Mouse (Mus musculus) stomach, embryonic 14.5 days (tissue): ENCODE measurements around the gene Wdr11. TPM values are rescaled to one million over a fixed set of nuclear protein-coding genes. Genes with fewer than 3 reads are reported as not detected.

ENCODE experiments used
- ATAC-seq: fragments of 200-750 bp; cut with Nextera tagmentation; 2 replicates; pipeline ENCODE4 v1.8.0; 2017; ENCODE audit warnings: low read depth, moderate TSS enrichment; ENCODE audit not compliant: insufficient number of reproducible peaks, insufficient read depth, low FRiP score
- H3K27ac ChIP-seq: fragments of 300-500 bp; sonication (generic); 2 replicates; pipeline ENCODE4 v1.5.1; 2014; ENCODE audit warnings: mild to moderate bottlenecking, low read length, moderate library complexity, mixed read lengths
- H3K27me3 ChIP-seq: fragments of 300-500 bp; sonication (generic); 2 replicates; pipeline ENCODE4 v1.6.1; 2014; ENCODE audit warnings: low read length, control low read depth, mixed read lengths; ENCODE audit not compliant: control insufficient read depth, insufficient read depth
- H3K36me3 ChIP-seq: fragments of 300-500 bp; sonication (generic); 2 replicates; pipeline ENCODE4 v1.6.1; 2014; ENCODE audit warnings: mild to moderate bottlenecking, control low read depth, low read length, moderate library complexity, mixed read lengths; ENCODE audit not compliant: control insufficient read depth, insufficient read depth
- H3K4me1 ChIP-seq: fragments of 300-500 bp; sonication (generic); 2 replicates; pipeline ENCODE4 v1.6.1; 2014; ENCODE audit warnings: low read length, control low read depth, mixed read lengths; ENCODE audit not compliant: control insufficient read depth, insufficient read depth
- H3K4me2 ChIP-seq: fragments of 300-500 bp; sonication (generic); replicated peaks from 2 replicates; pipeline ENCODE4 v1.6.1; 2014; ENCODE audit warnings: low read depth, low read length, control low read depth
- H3K4me3 ChIP-seq: fragments of 300-500 bp; sonication (generic); 2 replicates; pipeline ENCODE4 v1.5.1; 2014; ENCODE audit warnings: low read depth, low read length, control low read depth
- H3K9ac ChIP-seq: fragments of 300-500 bp; sonication (generic); replicated peaks from 2 replicates; pipeline ENCODE4 v1.6.1; 2014; ENCODE audit warnings: low read depth, mild to moderate bottlenecking, control low read depth, low read length, moderate library complexity, mixed read lengths
- H3K9me3 ChIP-seq: fragments of 300-500 bp; sonication (generic); 2 replicates; pipeline ENCODE4 v1.6.1; 2016; ENCODE audit warnings: low read depth, low read length, control low read depth; ENCODE audit not compliant: control insufficient read depth
- WGBS: fragments of 180-500 bp; shearing (Covaris S2); extraction: QIAGEN DNeasy Blood & Tissue Kit; methylation state at CpG from one replicate; pipeline ENCODE4 v1.1.7; 2014; 5-methylcytosine and 5-hydroxymethylcytosine counted together
- polyA plus RNA-seq: library from polyadenylated mRNA; unstranded; fragments of >200 nt; fragmentation: Nextera tagmentation; extraction: Ambion mirVana; gene quantifications from 2 replicates; pipeline ENCODE4 v1.2.1, GENCODE M21; 2014

The Wdr11 gene
- polyA plus RNA-seq, 1 experiment from 2014 or later, result 39.2 TPM

GRCm38 (mm10) chr7:129657867-129658266, 66.2 kb downstream of the Wdr11 start:
- no peak overlapping the region for H3K4me3 ChIP-seq
- WGBS, result 77% methylated on average over 8 of the region's 8 CpGs
- ATAC-seq, result no peak
- H3K4me1 ChIP-seq, result peaks cover 16% of the 10 kb centered on the region
- no peak overlapping the region for H3K27ac ChIP-seq
- no peaks in the 10 kb centered on the region for H3K27me3 ChIP-seq
- no peaks in the 10 kb centered on the region for H3K9me3 ChIP-seq
- no peak overlapping the region for H3K9ac ChIP-seq
- H3K4me2 ChIP-seq, result no peak overlapping the region
- no peaks in the 10 kb centered on the region for H3K36me3 ChIP-seq

- Histone ChIP-seq H3K9me3 (no peaks in the 10 kb centered on the region), H3K36me3 (no peaks in the 10 kb centered on the region), H3K27me3 (no peaks in the 10 kb centered on the region), H3K9ac (no peak overlapping the region), H3K4me3 (no peak overlapping the region), H3K4me1 (peaks cover 23% of the 10 kb centered on the region), H3K27ac (no peak overlapping the region; the same call in 1 of the 2 replicates), H3K4me2 (no peak overlapping the region)
- ATAC-seq, result no peak
- WGBS, result 71% methylated on average over 8 of the region's 8 CpGs
Observed at GRCm38 (mm10) chr7:129659755-129660154, 68.1 kb downstream of the Wdr11 start.

GRCm38 (mm10) chr7:129660546-129660945, 68.9 kb downstream of the Wdr11 start:
- peaks cover 17% of the 10 kb centered on the region for H3K4me1 ChIP-seq
- no peaks in the 10 kb centered on the region for H3K9me3 ChIP-seq
- no peak overlapping the region for H3K4me3 ChIP-seq
- 86% methylated on average over 9 of the region's 9 CpGs for WGBS
- H3K27ac ChIP-seq, result 0 out of 2 replicates have a peak overlapping the region, but pooled peaks have one; percentile 6
- H3K36me3 ChIP-seq, result no peaks in the 10 kb centered on the region
- no peak overlapping the region for H3K4me2 ChIP-seq
- no peak overlapping the region for H3K9ac ChIP-seq
- ATAC-seq, result no peak
- H3K27me3 ChIP-seq, result no peaks in the 10 kb centered on the region

- WGBS, result 71% methylated on average over 16 of the region's 16 CpGs
- Histone ChIP-seq H3K36me3 (no peaks in the 10 kb centered on the region), H3K9ac (no peak overlapping the region), H3K4me1 (peaks cover 17% of the 10 kb centered on the region), H3K4me2 (no peak overlapping the region), H3K27ac (no peak overlapping the region), H3K9me3 (no peaks in the 10 kb centered on the region), H3K4me3 (no peak overlapping the region), H3K27me3 (no peaks in the 10 kb centered on the region)
- no peak for ATAC-seq
Observed at GRCm38 (mm10) chr7:129662051-129662789, 70.6 kb downstream of the Wdr11 start.

GRCm38 (mm10) chr7:129663781-129664505, 72.3 kb downstream of the Wdr11 start:
- 0 out of 2 replicates have a peak, but pooled peaks have one; percentile 49 for ATAC-seq
- no peak overlapping the region for H3K4me2 ChIP-seq
- H3K9ac ChIP-seq, result no peak overlapping the region
- H3K9me3 ChIP-seq, result no peaks in the 10 kb centered on the region
- no peaks in the 10 kb centered on the region for H3K36me3 ChIP-seq
- H3K4me1 ChIP-seq, result peaks cover 17% of the 10 kb centered on the region
- 24% methylated on average over 12 of the region's 12 CpGs for WGBS
- H3K27me3 ChIP-seq, result no peaks in the 10 kb centered on the region
- no peak overlapping the region for H3K4me3 ChIP-seq
- H3K27ac ChIP-seq, result peak overlapping the region; percentile 77; the same call in 1 of the 2 replicates

- Histone ChIP-seq H3K36me3 (no peaks in the 10 kb centered on the region), H3K4me2 (no peak overlapping the region), H3K27me3 (no peaks in the 10 kb centered on the region), H3K4me3 (no peak overlapping the region), H3K4me1 (peaks cover 14% of the 10 kb centered on the region; the same call in 1 of the 2 replicates), H3K9ac (no peak overlapping the region), H3K9me3 (no peaks in the 10 kb centered on the region), H3K27ac (peak overlapping the region; percentile 46; the same call in 1 of the 2 replicates)
- ATAC-seq, result no peak
- WGBS, result 82% methylated on average over 3 of the region's 3 CpGs
Observed at GRCm38 (mm10) chr7:129665411-129665810, 73.7 kb downstream of the Wdr11 start.

GRCm38 (mm10) chr7:129665921-129666320, 74.3 kb downstream of the Wdr11 start:
- Histone ChIP-seq H3K4me2 (no peak overlapping the region), H3K4me1 (peaks cover 15% of the 10 kb centered on the region; the same call in 1 of the 2 replicates), H3K27ac (peak overlapping the region; percentile 55; the same call in 1 of the 2 replicates), H3K27me3 (no peaks in the 10 kb centered on the region), H3K4me3 (no peak overlapping the region), H3K9ac (no peak overlapping the region), H3K36me3 (no peaks in the 10 kb centered on the region), H3K9me3 (no peaks in the 10 kb centered on the region)
- no peak for ATAC-seq
- 60% methylated on average over 6 of the region's 6 CpGs for whole genome bisulfite sequencing

- 85% methylated on average over 2 of the region's 2 CpGs for WGBS
- Histone ChIP-seq H3K27ac (peak overlapping the region; percentile 55; the same call in 1 of the 2 replicates), H3K4me3 (no peak overlapping the region), H3K36me3 (no peaks in the 10 kb centered on the region), H3K4me1 (peaks cover 15% of the 10 kb centered on the region; the same call in 1 of the 2 replicates), H3K9me3 (no peaks in the 10 kb centered on the region), H3K9ac (no peak overlapping the region), H3K27me3 (no peaks in the 10 kb centered on the region), H3K4me2 (no peak overlapping the region)
- no peak for ATAC-seq
Observed at GRCm38 (mm10) chr7:129666526-129666925, 74.9 kb downstream of the Wdr11 start.
